Mouse (Mus musculus) liver, embryonic 18 days (tissue): Measurements from ENCODE around the gene Aip. TPM values are rescaled to one million over a fixed set of nuclear protein-coding genes. Genes with fewer than 3 reads are reported as not detected.

Experiments used
- polyA plus RNA-seq: library from polyadenylated mRNA; depleted of rRNA; stranded (reverse); fragments of >200 nt; gene quantifications from 2 replicates; pipeline ENCODE4 v1.2.3, GENCODE M21; 2012; rRNA removed

The Aip gene
- 35.5 and 43.9 TPM in 2 replicates for polyA plus RNA-seq

GRCm38 (mm10) chr19:4125741-4126696 lies at the start of gene Aip:
Aip (minus strand) TSS chr19:4125858.

GRCm38 (mm10) chr19:4162646-4163542 lies 37.2 kb upstream of the Aip start, which contains the start of gene Rps6kb2:
Rps6kb2 (minus strand) TSS chr19:4163354.

GRCm38 (mm10) chr19:4153232-4153654 lies 27.6 kb upstream of the Aip start, which contains the start of gene Ptprcap:
Ptprcap (plus strand) TSS chr19:4153604.

GRCm38 (mm10) chr19:4148491-4148806 lies 22.8 kb upstream of the Aip start, which contains the start of gene Coro1b:
Coro1b (plus strand) TSS chr19:4148619.

GRCm38 (mm10) chr19:4143759-4144268 lies 18.2 kb upstream of the Aip start, which contains the start of gene Cabp4:
Cabp4 (minus strand) TSS chr19:4144033.

GRCm38 (mm10) chr19:4139446-4139845 lies 13.8 kb upstream of the Aip start, which contains the start of gene Gpr152:
Gpr152 (plus strand) TSS chr19:4139787.

GRCm38 (mm10) chr19:4099837-4100717 lies 25.6 kb downstream of the Aip start, which contains the start of gene Pitpnm1:
Pitpnm1 (plus strand) TSS chr19:4099998.

GRCm38 (mm10) chr19:4096642-4097440 lies 28.8 kb downstream of the Aip start, which contains the start of gene Cdk2ap2:
Cdk2ap2 (plus strand) TSS chr19:4097182.

GRCm38 (mm10) chr19:4081394-4081793 lies 44.3 kb downstream of the Aip start, which contains the start of gene Cabp2:
Cabp2 (plus strand) TSS chr19:4081578.

Other genes with a start within 250 kb of the Aip start
- gene Tcirg1, start 218.7 kb downstream of the Aip start, polyA plus RNA-seq = 87.5 and 103 TPM in 2 replicates
- gene Ndufs8, start 213.1 kb downstream of the Aip start, polyA plus RNA-seq = 113 and 118 TPM in 2 replicates
- 9.4 and 9.6 TPM in 2 replicates for gene Aldh3b1, start 196.1 kb downstream of the Aip start, polyA plus RNA-seq
- 56.6 and 56.7 TPM in 2 replicates for gene Unc93b1, start 190.7 kb downstream of the Aip start, polyA plus RNA-seq
- 0.14 and 0.28 TPM in 2 replicates for gene Aldh3b3, start 167.2 kb downstream of the Aip start, polyA plus RNA-seq
- gene Aldh3b2, start 153.5 kb downstream of the Aip start, polyA plus RNA-seq = 0.11 and 0.17 TPM in 2 replicates
- 11.6 and 14.0 TPM in 2 replicates for gene Acy3, start 139.3 kb downstream of the Aip start, polyA plus RNA-seq
- not detected in 2 replicates for gene Tbx10, start 133.1 kb downstream of the Aip start, polyA plus RNA-seq
- 2.2 and 2.5 TPM in 2 replicates for gene Nudt8, start 125.3 kb downstream of the Aip start, polyA plus RNA-seq
- 0.61 and 0.75 TPM in 2 replicates for gene Gm49405, start 125.2 kb downstream of the Aip start, polyA plus RNA-seq
- 1.7 and 2.2 TPM in 2 replicates for gene Doc2g, start 122.5 kb downstream of the Aip start, polyA plus RNA-seq
- 80.0 and 84.9 TPM in 2 replicates for gene Ndufv1, start 113.1 kb downstream of the Aip start, polyA plus RNA-seq
- 320 and 356 TPM in 2 replicates for gene Gstp1, start 87.9 kb downstream of the Aip start, polyA plus RNA-seq
- 5.6 and 7.9 TPM in 2 replicates for gene Gstp2, start 79.8 kb downstream of the Aip start, polyA plus RNA-seq
- gene Gstp3, start 66.3 kb downstream of the Aip start, polyA plus RNA-seq = 225 and 276 TPM in 2 replicates
- gene Cabp2, start 44.3 kb downstream of the Aip start, polyA plus RNA-seq = 0.32 and 0.84 TPM in 2 replicates
- gene Cdk2ap2, start 28.7 kb downstream of the Aip start, polyA plus RNA-seq = 72.2 and 73.8 TPM in 2 replicates
- 13.3 and 16.3 TPM in 2 replicates for gene Pitpnm1, start 25.9 kb downstream of the Aip start, polyA plus RNA-seq
- not detected in 2 replicates for gene Gpr152, start 13.9 kb upstream of the Aip start, polyA plus RNA-seq
- 0.22 and 0.31 TPM in 2 replicates for gene Cabp4, start 18.2 kb upstream of the Aip start, polyA plus RNA-seq
- gene Coro1b, start 22.8 kb upstream of the Aip start, polyA plus RNA-seq = 80.4 and 82.0 TPM in 2 replicates
- gene Ptprcap, start 27.7 kb upstream of the Aip start, polyA plus RNA-seq = 21.9 and 27.1 TPM in 2 replicates
- gene Rps6kb2, start 37.5 kb upstream of the Aip start, polyA plus RNA-seq = 14.6 and 16.1 TPM in 2 replicates
- gene Carns1, start 49.6 kb upstream of the Aip start, polyA plus RNA-seq = 2.3 and 2.4 TPM in 2 replicates
- gene Tbc1d10c, start 65.4 kb upstream of the Aip start, polyA plus RNA-seq = 9.0 and 11.5 TPM in 2 replicates
- 176 and 177 TPM in 2 replicates for gene Ppp1ca, start 66.2 kb upstream of the Aip start, polyA plus RNA-seq
- gene Rad9a, start 75.8 kb upstream of the Aip start, polyA plus RNA-seq = 13.6 and 14.5 TPM in 2 replicates
- 2.0 and 2.2 TPM in 2 replicates for gene Clcf1, start 88.4 kb upstream of the Aip start, polyA plus RNA-seq
- not detected in 2 replicates for gene AC109138.7, start 88.5 kb upstream of the Aip start, polyA plus RNA-seq
- 34.3 and 34.5 TPM in 2 replicates for gene Pold4, start 106.0 kb upstream of the Aip start, polyA plus RNA-seq
- gene Ssh3, start 143.3 kb upstream of the Aip start, polyA plus RNA-seq = 7.4 and 8.0 TPM in 2 replicates
- gene Ankrd13d, start 157.3 kb upstream of the Aip start, polyA plus RNA-seq = 2.0 and 2.2 TPM in 2 replicates
- gene Grk2, start 180.4 kb upstream of the Aip start, polyA plus RNA-seq = 35.7 and 42.3 TPM in 2 replicates